Mouse (Mus musculus) right cerebral cortex, postnatal 36 days (tissue): ENCODE results near the gene Cxcl9.
A peak's percentile ranks its signal among the peaks of the same experiment; 100 is the strongest.
"Not testable (repeated sequence)": the region's sequence is repeated elsewhere in the genome, so short reads cannot be mapped to it uniquely, and the experiment has no call there.

Experiments
- DNase-seq, 2 experiments: peaks; one replicate each; pipeline ENCODE4 v3.0.0; 2022; ENCODE audit warnings: low spot score in 2 of 2, mixed read lengths in 1 of 2

Cxcl9 gene

DNA sequence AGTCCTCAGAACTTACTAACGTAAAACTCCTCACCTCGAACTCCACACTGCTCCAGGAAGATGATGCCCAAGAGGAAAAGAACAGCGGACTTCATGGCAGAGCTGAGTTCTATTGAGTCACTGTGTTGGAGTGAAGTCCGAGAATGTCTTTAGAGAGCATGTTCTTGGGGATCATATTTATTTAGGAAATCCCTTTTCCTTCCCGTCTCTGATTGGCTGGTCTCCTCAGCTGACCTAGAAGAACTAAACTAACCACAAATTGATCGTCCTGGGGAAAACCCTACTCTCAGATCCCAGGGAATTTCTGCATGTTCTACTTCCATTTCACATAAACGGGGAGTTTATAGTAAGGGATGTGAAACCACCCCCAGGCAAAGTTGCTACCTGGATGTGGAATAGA lies at the start of gene Cxcl9:
Cxcl9 (minus strand) TSS at position 151 of the 400 bp plus-strand sequence.
- DNase-seq = no peak

DNA sequence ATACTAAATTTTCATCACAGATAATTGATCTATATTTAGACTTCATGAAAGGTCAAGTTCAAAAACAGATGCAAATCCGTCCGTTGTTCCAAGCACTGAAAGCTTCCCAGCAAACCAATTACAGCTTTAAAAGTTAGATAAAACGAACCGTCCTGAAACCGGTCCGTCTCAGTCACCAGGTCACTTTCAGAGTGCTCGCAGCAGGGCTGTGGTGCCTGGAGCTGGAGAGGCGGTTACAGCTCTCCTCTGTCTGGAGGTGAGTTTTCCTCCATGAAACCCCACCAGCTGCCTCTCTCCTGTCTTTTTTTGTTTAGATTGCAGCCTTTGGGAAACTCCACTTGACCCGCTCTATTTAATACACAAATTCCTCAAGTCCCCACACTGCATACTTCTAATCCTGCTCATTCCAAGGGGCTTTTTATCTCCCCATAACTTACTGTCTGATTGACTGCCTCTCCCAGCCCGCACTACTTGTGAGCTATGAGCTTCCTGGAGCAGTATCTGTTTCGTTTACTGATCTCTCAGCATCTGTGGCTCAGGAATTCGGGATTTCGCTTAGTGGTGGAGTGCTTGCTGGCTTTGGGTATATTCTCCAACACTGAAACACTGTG lies 49.0 kb upstream of the Cxcl9 start:
- no peak for DNase-seq

DNA sequence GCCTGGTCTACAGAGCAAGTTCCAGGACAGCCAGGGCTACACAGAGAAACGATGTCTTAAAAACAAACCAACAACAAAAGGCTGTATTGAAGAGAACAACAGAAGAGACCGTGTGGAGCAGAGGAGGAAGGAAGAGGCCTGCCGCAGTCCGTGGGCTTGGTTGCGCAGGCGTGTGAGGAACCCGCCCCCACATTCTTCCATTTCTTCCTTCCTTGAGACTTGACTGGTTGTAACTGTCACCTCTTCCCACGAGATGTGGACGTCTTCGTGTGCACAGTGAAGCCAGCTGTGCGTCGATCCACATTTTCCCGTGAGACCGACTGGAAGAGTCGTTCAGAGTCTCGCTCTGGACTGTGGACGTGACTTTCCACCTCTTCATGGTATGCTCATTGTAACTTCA lies 47.5 kb upstream of the Cxcl9 start:
- DNase-seq = no peak

DNA sequence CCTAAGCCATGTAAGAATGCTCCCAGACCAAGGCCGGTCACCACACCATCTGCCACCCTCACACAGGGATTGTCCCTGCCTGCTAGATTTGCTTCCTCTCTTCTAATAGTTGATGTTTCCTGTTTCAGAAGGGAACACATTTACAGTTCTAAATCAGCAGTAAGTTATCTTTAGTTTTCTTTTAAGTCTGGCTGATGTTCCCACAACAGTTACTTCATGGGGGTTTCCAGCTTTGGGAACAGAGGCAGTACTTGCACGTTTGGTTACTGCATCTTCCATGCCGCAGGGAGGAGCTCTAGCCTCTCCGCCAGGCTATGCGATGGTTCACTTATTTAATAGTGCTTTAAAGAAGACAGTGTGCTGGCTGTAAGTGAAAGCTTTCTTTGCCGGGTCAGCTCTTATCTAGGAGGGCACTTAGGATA lies 46.9 kb upstream of the Cxcl9 start:
- no peak for DNase-seq

DNA sequence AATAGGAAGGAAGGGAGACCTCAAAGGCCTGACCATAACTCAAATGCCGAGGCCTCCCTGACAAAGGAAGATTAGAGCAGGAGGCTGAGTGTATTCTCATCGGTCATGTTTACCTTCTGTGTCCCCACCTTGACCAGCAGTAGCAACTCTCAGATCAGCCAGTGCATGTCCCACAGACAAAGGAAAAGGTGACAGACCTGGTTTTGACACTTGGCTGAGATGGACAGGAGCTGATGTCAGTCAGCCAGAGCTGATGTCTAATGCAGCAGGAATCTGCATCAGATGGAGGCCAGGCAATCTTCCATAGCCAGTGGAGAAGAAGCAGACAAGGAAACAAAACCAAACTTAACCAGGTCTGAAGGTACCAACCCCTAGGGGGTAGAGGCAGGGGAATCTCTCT lies 44.7 kb upstream of the Cxcl9 start:
- no peak for DNase-seq

DNA sequence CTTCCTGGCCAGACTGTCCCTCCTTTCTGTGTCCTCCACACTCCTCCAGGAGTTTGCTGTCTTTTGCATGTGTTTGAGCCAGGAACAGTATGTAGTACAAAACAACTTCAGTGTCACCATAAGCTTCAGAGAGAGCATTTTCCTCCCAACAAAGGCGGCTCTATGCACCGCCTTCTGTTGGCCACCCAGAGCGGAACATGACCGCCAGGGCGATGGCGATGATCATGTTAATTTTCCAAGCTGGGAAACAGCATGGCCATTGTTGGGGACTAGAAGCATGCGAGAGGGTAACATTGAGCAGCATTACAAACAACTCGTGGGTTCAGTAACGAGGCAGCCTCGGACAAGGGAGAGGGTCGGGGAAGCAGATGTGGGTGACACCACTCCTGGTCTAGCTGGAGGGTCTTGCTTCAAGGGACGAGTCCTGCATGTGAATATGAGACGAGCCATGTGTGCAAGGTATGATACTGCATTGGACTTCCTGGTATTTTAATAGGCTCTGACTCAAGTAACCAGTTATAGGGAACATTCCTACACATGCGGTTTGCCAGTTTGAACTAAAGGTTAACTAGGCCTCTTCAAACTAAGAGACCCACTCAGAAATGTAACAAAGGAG lies 43.6 kb upstream of the Cxcl9 start:
- DNase-seq = no peak

DNA sequence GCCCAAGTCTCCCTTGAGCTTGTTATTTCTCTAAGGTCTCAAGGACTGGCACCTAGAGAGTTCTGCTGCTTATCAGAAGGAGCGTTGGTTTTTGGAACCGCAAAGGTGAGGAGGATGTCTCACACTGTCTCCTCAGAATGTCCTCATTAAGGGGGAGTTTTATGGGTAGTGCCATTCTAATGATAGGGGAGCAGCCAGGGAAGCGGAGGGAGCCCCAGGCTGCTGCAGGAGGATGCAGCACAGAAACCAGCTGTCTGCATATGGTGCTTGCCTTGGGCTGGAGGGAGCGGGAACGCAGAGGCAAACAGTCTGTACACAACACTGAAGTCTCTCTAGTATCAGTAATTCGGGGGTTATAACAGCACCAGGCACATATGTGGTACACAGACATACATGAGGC lies 43.0 kb upstream of the Cxcl9 start:
- DNase-seq = no peak

DNA sequence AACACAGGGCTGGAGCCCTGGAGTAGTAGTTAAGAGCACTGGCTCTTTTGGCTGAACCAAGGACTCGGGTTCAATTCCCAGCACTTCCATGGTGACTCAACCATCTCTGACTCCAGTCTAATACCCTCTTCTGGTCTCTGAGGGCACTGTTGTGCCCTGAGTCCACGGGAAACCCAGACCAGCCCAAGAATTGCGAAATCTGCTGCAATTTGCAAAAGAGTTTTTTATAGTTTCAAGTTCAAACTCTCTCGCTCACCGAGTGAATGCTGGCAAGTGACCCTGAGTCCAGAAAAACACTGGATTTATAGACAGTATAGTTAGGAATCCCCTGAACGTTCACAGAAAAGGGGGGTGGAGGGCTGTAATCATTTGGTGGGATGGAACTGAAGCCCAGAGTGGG lies 42.5 kb upstream of the Cxcl9 start:
- DNase-seq = no peak

DNA sequence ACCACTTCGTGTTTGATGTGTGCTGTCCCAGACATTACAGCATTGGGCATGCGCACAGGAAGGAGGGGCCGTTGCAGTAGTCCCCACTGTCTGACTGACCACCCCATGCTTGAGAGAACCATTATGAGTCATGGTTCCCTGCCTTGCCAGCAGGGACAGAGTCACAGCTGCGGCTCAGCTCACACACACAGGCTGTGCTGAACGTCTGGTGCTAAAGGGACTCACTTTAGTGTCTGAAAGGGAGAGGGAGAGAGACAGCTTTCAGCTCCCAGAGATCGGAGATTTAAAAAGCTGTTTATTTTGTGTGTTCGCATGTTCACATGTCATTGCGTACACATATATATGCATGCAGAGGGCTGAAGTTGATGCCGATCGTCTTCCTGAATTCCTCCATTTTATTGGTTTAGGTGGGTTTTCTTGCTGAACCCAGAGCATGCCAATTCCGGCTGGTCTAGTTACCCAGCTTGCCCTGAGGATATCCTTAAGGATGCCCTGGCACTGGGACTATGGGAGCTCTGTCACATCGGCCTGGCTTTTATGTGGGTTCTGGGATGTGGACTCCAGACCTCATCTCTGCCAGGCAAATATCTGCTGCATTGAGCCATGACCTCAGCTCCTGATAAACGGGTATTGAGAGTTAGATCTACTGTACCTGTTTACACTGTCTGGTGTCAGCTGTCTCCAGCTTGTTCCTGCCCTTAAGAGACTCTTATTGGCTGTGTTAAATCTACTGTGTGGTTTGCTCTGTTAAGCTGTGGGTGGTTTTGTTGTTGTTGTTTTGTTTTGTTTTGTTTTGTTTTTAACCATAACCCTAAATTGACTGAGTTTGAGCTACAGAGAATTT lies 41.5 kb upstream of the Cxcl9 start:
- DNase-seq = peak; percentile 40 to 55

DNA sequence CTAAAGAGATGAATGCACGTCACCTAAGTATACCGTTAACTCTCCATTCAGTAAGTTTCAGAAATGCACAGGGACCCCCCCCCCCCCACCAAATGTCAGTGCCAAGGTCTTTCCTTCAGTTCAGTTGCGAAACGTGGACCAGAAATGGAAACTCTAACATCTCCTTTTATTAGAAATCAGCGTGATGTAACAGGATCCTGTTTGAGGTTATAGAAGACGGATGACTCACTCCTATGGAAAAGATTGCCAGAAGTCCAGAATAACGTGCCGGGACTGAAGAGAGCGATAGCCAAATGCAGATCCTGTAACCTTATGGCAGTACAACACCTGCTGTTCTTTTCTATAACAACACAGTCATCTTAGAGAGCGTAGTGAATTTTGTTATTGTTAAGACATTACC lies 40.5 kb upstream of the Cxcl9 start:
- DNase-seq = no peak

DNA sequence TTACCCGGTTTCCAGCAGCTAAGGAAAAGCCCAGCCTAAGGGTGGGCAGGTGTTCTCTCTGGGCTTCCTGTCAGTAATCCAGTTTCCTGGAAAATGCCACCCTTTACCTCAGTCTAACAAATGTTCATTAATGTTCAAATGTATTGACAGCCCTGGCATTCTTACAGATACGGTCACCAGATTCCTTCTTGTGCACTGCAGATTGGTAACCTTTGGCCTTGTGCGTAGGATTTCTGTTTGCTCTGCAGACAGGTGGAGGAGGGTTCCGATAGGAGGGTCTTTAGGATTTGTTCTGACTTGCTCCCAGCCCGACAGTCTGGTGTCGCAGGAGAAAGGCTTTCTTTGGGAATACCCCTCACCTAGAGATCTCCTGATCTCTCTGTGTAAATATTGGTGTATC lies 38.7 kb upstream of the Cxcl9 start:
- DNase-seq = no peak

DNA sequence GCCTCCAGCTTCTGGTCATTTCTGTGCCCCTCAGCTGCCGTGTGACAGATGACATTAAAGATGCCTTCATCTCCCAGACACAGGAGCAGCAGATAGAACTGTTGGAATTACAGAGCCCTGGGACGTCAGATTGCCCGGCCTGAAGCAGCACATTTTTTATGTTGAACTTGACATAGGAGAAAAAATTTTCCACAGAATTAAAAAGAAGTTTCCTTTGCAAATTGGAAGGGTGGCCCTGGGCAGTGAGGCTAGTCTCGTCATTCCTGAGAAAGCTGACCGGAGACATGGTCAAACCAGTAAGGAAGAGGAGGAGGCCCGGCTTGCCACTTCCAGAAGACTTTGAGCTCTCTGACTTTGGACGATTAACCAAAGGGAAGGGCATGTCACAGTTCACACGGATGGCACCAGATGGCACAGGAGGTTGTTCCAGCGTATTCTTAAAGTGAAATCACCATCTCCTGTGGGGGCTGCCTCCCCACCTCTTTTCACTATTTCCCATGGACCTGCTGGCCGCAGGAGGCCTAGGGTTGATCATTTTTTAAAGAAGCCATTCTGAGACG lies 37.3 kb upstream of the Cxcl9 start:
- DNase-seq = no peak

DNA sequence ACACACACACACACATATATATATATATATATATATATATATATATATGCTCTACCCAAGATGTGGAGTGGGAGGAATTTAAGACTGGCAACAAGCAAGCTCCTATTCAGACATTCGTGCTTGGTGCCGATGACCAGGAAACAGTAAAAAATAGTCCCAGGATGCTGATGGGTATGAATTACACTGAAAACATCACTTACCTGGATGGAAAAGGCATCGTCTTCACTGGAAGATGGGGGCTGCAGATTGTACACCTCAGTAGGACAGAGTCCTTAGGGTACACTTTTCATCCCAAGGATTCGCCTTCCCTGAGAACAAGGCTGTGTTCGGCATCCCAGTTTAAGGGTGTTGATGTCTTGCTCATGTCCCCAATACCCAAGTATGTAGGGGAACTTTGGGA lies 36.1 kb upstream of the Cxcl9 start:
- no peak for DNase-seq

DNA sequence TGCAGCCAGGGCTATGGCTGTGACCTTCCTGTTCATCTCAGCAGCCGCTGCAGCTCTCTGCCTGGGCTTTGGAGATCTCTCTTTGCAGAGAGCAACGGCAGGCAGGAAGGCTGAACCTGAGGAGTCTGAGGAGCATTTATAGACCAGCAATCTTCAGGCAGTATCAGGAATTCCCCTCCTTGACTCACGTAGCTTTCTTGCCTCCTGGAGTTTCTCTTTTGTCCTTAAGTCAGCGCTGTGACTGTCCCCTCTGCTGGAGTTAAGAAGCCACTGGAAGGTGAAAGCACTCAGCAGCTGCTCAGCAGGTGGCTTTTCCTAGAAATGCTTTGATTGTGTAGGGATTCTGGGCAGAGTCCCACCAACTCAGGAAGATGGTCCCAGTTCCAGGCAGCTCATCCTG lies 35.3 kb upstream of the Cxcl9 start:
- no peak for DNase-seq

DNA sequence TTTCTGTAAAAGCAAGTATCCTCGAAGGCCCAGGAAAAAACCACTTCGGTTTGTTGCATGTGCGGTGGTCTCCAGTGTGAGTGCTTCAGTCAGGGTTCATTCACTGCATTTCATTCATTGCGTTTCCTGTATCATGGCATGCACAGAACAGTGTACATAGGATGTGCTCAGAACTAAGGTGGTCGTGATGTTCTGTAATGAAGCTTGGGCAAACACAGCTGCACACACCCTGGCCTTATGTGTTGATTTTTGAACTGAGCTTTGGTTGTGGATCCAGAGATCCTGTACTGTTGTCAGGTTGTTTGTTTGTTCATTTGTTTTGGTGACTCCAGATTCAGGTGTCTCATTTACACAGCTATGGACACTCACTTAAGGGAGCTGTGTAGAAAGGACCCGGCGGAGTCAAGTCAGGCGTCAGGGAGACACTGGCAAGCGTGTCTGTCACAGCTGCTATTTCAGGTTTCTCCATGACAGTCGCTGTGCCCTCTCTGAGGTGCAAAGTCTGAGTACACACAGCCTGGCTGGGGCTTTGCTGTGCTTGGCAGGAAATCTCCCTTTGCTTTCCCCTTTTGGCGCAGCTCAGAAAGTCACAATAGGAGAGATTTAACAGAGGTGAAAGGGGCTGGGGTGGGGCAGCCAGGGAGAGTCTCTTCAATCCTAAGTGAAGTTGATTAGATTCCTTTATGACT lies 31.0 kb upstream of the Cxcl9 start:
- no peak for DNase-seq

DNA sequence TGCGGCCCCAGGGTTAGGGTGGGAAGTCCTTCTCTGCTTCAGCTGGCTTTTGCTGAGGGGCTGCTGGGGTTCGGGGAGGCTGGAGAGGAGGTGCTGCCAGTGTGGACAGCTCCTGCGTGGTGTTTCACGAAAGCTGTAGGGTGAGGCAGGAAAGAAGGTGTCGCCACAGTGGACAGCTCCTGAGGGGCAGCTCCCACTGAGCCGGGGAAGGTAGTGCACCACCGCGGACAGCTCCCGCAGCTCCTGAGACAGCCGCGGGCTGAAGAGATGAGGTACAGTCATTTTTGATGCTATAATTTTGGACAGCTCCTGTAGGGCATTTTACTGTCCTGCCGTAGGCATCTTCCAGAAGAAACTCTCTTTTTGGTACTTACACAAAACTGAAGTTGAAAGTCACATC lies 30.2 kb upstream of the Cxcl9 start:
- DNase-seq = no peak

DNA sequence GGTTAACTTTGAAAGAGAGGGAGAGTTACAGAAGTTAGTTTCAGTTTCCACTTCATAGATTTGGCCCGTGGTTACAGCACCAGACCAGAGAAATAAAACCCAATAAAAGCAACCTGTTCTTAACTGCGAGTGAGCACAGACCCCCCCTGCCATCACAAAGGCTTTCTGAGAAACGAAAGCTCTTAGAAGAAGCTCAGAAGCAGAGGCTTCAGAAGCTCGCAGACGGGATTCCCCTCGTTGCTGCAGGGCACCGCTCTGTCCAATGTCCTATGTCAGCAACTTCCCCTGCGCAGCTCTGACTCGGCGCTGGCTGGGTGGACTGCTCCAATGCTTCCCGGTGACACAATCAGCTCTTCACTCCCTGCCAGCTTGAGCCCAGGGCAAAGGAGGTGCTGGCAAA lies 25.6 kb upstream of the Cxcl9 start:
- no peak for DNase-seq

DNA sequence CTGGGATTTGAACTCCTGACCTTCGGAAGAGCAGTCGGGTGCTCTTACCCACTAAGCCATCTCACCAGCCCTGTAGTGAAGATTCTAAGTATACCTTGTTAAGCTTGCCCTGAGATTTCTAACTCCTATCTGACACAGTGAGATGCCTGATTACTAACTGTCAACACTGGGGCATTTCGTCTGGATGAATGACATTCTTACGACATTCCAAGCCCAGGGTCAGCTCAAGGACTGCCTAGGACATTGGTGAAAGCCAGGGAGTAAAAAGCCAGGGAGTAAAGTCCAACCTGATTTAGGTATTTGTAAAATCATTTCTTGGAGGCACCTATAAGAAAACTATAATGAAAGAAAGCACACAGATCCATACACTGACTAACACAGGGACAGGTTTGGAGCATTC lies 24.8 kb upstream of the Cxcl9 start:
- DNase-seq = not testable (repeated sequence)

DNA sequence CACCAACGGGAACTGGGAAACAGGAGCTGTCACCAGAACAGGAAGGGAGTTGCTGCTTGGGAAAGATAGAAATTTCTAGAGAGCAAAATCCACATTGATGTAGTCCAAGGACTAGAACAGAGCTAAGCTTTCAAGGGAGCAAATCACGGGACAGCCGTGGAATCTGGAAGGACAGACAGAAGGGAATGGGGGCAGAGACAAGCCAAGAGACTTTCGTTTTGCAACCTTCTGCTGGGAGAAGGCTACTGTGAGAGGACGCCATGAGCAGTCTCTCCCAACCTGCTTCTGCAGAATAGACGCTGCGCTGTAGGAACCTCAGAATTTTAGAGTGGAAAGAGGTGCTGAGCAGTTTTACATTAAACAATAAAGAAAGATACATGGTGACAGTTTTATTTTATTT lies 21.9 kb upstream of the Cxcl9 start:
- DNase-seq = no peak

DNA sequence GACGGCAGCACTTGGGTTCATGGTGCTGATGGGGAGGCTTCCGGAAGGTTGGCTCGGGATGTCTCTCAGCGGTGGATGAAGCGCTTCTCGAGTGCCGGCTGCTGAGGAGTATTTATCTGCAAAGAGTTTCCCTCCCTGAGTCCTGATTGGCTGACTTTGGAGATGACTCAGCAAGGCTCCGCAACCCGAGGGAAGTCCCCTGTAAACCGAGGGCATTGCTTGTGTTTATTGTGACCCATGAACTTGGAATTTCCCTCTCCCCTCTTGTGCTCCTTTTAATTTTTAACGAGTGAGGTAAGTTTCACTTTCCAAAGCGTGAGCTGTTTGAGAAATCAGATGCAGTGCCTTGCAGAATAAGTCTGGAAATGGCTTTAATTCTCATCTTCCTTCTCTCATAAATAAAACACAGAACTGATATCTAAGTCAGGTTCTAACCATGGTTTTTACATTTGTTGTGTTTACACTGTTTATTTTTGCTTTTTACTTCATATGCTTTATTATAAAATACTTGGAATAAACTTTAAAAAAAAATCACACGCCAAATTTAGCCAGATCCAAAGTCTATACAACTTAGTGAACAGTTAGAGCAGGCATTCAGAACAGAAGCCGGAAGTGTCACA lies 21.0 kb upstream of the Cxcl9 start, which contains the start of gene Cxcl10:
Cxcl10 (minus strand) TSS at position 96 of the 620 bp plus-strand sequence.
- no peak for DNase-seq

DNA sequence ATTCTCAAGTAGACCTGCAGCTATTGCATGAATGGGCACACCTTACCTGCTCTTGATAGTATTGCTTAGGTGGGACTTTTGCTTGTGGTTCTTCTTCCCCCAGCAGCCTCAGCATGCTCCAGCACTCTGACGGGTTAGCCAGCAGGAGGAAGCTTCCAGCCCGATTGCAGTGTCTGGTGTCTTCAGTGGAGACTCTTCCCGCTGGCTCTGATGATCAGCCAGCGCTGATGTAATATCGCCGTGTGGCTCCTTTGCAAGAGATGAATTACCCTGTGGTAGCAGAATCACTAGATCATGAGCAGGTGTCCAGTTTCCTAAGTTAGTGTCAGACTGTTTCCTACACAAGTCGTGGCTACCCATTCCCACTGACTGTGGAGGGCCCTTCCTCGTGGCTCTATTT lies 17.1 kb upstream of the Cxcl9 start:
- DNase-seq = no peak

DNA sequence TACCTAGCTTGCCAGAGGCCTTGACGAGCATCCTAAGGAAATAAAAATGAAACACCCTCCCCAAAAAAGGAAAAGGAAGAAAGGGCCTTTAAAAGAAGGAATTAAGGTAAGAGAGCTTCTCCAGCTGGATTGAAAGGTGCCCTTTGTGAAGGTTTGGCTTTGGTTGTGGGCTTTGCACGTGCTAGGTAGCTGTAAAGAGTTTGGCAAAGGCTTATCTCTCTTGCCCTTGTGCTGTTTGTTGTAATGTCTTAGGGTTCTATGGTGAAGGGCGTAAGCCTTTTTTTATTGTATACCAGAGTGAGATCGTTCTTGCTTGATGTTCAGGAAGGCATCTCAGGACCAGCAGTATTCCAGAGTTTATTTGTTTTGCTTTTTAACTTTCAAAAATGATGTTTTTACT lies 12.7 kb upstream of the Cxcl9 start:
- no peak for DNase-seq
